Mouse (Mus musculus): ENCODE measurements around the gene Fggy.

Fggy gene

DNA sequence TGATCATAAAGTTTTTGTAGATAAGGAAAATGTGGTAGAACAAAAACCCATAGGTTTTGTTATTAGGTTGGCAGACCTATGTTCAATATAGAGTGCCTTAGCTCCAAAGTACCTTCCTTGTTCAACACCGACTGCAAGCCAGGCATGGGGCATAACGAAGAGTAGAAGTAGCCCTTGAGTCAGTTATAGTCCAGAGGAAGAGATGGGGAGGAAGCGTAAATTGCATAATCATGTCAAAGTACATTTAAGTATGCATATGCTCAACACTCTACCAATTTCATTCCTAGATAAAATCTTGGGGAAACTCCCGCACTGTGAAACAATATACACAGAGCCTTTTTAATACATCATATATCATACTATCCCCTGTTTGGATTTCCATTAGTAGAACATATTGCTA is 221.2 kb downstream of the Fggy start:
- DNase-seq (ENCODE audit: low spot score in 2 of 2): no peak

DNA sequence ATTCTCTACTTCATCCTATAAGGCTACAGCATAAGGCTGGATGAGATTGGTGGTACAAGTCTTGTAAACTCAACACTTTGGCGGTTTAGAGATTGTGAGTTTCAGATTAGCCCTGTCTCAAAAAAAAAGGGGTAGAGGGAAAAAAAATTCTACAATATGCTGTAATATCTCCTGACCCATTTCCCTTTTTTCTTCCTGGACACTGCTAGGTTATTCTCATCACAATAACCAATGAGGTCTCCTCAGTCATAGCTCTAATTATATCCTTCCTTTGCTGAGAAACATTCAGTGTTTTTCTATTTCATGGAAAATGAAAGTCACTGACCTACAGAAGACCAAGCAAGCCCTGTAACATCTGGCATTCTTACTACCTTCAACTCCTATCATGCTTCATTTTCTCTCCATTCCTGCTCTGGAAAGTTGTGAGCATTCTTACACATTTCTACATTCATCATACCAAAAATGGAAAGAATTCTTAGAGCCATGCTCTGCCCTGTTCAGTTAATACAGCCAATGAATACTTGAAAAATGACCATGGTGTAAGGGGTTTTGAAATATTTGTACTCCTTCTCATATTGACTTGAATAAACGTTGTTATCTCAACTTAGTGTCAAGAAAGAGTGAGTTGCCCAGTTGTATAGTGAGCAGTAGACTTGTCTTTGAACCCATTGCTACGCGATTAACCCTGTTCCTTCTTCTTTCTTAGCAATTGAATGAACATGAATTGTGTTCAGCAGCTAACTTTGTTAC is 227.0 kb downstream of the Fggy start:
- DNase-seq (ENCODE audit: low spot score in 2 of 2): no peak

GRCm38 (mm10) chr4:95787609-95788008 is 230.3 kb downstream of the Fggy start:
- DNase-seq (ENCODE audit: low spot score in 2 of 2): no peak

DNA sequence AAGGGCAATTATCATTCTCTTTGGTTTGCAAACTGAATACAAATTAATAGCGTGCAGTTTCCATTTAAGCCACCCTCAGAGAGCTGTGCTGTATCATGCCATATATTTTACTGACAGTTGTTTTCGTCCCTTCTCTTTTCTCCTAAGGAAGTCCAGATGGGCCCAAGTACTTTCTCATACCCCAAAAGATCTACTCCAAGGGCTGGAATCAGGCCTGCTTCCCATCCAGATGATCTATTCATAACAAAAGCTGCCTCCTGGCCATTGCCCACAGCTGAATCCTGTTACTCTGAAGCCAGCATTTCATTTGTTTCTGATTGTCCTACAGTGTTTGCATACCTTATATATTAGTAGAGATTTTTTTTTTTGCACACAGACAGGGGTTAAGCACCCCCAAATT is 231.6 kb downstream of the Fggy start:
- no peak for DNase-seq (ENCODE audit: low spot score in 2 of 2)

DNA sequence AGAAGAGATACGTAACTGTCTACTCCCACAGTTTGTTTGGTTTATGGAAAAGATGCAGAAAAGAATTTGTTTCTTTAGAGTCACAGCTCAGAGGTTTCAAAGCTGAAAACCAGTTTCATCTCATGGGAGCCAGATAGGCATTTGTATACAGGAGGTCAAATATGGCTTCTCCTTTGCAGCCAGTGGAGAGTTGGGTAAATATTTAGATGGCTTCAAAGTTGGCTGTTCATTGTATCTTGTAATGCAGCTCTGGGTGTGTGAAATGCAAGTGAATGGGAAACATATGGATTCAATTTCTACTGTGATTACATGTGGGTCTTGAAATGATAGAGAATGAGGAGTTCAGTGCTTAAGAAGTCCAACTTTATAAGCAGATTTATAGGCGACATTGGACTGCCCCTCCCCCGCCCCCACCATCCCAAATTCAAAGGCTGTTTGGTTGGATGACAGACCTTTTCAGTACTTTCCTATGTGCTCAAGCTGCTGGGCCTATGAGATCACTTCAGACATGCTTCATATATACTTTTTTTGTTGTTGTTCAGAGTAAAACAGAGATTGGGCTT is 234.7 kb downstream of the Fggy start:
- DNase-seq (ENCODE audit: low spot score in 2 of 2): no peak

- DNase-seq (ENCODE audit: low spot score in 2 of 2): no peak
Measured at GRCm38 (mm10) chr4:95793647-95794328, 236.5 kb downstream of the Fggy start.

- no peak for DNase-seq (ENCODE audit: low spot score in 2 of 2)
Measured at GRCm38 (mm10) chr4:95794651-95795050, 237.3 kb downstream of the Fggy start.

GRCm38 (mm10) chr4:95795283-95795682 is 238.0 kb downstream of the Fggy start:
- DNase-seq (ENCODE audit: low spot score in 2 of 2): no peak

GRCm38 (mm10) chr4:95819650-95820049 is 262.3 kb downstream of the Fggy start:
- no peak for DNase-seq (ENCODE audit: low spot score in 2 of 2)

DNA sequence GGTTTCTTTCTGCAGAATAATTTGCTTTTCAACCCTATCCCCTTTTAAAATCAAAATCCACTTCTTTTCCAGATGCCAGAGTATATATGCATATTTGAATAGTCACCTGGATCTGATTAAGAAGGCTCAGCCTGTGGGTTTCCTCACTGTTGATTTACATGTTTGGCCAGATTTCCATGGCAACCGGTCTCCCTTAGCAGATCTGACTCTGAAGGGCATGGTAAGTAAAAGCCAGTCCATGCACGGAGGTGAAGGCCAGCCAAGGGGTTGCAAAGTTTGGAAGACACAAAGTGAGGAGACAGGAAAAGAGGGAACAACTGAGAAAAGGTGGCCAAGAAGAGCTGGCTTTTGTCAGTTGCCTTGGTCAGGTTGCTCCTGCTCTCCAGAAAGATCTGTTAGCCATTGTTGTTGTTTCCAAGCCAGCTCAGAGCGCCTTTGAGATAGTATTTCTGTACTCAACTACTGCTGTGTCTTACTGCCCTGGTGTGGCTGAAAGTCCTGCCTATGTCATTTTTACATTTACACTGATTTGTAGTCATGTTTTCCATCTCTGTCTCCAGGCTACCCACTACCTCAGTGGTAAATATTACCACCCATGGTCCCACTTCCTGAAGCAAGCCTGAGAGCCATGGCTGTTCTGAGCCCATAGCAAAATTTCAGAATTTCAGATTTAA is 264.7 kb downstream of the Fggy start:
- DNase-seq (ENCODE audit: low spot score in 2 of 2): no peak

DNA sequence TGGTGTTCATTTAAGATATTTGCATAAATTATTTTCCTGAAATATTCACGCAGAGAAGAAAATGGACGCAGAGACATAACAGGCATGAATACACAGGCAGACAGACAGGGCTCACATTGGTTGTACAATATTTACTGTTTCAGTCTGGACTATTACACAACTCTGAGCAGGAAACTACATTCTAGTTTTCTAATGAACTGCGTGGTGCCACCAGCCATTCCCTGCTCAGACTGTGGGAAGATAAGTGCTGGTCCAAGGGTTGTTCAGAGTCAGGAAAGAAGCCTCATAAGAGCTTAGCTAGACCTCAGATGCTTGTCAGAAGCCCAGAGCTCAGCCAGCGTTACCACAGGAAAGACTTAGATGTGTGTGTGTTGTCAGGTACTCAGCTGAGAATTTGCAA is 270.9 kb downstream of the Fggy start:
- no peak for DNase-seq (ENCODE audit: low spot score in 2 of 2)

- DNase-seq (ENCODE audit: low spot score in 2 of 2): no peak
Measured at GRCm38 (mm10) chr4:95830320-95830719, 273.0 kb downstream of the Fggy start.

GRCm38 (mm10) chr4:95839860-95840259 is 282.6 kb downstream of the Fggy start:
- DNase-seq (ENCODE audit: low spot score in 2 of 2): no peak

GRCm38 (mm10) chr4:95840389-95841053 is 283.2 kb downstream of the Fggy start:
- no peak for DNase-seq (ENCODE audit: low spot score in 2 of 2)

- no peak for DNase-seq (ENCODE audit: low spot score in 2 of 2)
Measured at GRCm38 (mm10) chr4:95845981-95846617, 288.8 kb downstream of the Fggy start.

- no peak for DNase-seq (ENCODE audit: low spot score in 2 of 2)
Measured at GRCm38 (mm10) chr4:95847219-95847618, 289.9 kb downstream of the Fggy start.

DNA sequence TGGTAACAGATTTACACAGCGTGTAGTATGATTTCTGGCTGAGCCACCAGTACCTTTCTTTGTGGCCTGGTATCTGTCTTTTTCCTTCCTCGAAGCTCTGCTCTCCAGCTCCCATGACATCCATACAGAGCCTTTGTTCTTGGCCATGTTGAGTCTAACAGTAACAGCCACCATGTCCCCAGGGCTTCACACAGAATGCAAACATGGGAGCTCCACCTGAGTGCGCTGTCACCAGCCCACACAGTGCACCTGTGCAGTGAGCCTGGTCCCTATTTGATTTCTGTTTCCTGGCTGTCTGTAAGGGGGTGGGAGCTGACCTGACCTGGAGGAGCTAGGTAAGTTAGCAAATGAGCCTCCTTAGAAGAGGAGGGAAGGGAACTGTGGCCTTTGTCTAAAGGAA is 290.4 kb downstream of the Fggy start:
- no peak for DNase-seq (ENCODE audit: low spot score in 2 of 2)

DNA sequence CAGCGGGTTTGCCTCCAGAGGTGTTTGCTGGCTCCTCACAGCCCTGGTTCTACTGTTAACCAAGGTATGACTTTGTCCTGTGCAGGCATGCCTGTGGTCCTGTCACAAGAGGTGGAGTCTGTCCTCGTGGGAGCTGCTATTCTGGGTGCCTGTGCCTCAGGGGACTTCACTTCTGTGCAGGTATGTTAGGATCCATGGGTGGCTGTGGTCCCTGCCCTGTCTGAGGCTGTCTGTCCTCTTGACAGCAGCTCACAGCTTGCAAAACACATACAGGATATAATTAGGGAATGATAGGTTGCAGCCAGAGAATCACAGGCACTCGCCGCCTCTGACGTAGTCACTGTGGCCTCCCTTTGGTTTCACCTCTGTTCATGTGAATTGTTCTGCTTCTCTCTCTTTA is 292.2 kb downstream of the Fggy start:
- no peak for DNase-seq (ENCODE audit: low spot score in 2 of 2)

DNA sequence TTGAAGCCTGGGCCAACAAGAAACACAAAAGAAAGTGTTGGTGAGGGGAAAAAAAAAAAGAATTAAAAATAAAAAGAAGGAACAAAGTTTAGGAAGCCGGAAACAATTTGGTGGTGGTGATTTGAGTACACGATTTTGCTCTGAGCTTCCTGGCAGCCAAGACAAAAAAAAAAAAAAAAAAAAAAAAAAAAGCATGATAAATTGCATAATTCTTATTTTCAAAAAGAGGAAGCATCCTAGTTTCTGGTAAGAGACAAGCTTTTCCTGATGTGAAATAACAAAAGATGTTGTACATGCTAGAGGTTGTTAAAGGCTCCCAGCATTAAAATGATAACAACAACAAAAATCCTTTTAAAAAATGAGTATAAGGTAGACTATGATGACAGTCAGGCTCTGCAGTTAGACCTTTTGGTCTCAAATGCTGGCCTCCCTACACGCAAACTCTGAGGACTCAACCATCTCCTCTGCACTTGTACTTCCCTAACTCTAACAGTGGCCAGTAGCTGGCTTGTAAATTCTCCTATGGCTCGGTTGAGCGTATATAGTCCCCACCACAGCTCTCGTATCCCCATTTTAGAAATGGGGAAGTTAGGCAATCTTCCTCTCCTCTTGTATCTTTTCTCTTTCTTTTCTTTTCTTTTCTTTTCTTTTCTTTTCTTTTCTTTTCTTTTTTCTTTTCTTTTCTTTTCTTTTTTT is 292.9 kb downstream of the Fggy start:
- no peak for DNase-seq (ENCODE audit: low spot score in 2 of 2)

DNA sequence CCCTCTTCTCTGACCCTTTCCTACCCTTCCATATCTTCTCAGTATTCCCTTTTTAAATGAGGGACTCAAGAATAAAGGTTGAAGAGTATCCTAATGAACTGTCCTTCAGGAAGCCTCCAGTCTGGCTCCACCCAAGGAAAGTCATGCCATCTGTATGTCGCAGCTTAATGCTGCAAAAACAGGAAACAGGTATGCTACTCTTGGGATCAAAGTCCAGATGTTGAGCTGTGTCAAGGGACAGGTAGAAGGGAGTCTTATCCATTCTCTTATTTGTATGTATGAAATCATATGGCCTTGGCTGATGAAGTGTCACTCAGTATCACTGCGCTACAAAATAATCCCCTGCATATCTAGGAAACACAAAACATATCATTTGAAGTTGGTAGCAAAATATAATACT is 294.9 kb downstream of the Fggy start:
- no peak for DNase-seq (ENCODE audit: low spot score in 2 of 2)

- DNase-seq (ENCODE audit: low spot score in 2 of 2): no peak
Measured at GRCm38 (mm10) chr4:95856008-95856407, 298.7 kb downstream of the Fggy start.
